Mouse (Mus musculus): ENCODE measurements around the gene Gm4871.

DNA sequence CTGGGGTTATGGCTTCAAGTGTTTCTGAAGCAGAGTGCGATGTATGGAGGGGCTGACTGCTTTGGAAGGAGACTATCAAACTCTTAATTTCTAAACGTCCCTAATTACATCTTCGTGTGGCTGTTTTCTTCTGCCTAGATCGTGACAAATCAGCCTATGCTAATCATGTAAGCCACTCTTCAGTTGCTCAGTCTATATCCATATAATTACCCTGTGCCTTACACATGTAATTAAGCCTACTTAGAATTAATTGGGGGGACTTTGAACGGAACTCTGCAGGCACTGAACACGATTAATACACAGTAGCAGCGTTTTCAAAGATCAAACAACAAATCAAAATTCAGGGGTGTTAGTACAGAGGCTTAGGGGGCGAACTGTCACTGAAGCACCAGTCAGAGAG, 25.4 kb upstream of the Gm4871 start:
- TF ChIP-seq POLR2A (IDR thresholded peaks at IDR 0.05; ENCODE audit: borderline replicate concordance, extremely low read depth, insufficient read depth, insufficient read length, poor library complexity, severe bottlenecking) (no peak), CTCF (IDR thresholded peaks at IDR 0.05; ENCODE audit: borderline replicate concordance, extremely low read depth, insufficient read depth, insufficient read length) (no peak)

Data from brain, embryonic 14.5 days (tissue).